Mouse (Mus musculus) mesoderm, embryonic 11.5 days (tissue): ENCODE results near the gene Tmem219.

Source experiments
- DNase-seq: peaks from one replicate; pipeline ENCODE4 v3.0.0-alpha.2; 2012; ENCODE audit warnings: low read depth, low spot score

The Tmem219 gene

DNA sequence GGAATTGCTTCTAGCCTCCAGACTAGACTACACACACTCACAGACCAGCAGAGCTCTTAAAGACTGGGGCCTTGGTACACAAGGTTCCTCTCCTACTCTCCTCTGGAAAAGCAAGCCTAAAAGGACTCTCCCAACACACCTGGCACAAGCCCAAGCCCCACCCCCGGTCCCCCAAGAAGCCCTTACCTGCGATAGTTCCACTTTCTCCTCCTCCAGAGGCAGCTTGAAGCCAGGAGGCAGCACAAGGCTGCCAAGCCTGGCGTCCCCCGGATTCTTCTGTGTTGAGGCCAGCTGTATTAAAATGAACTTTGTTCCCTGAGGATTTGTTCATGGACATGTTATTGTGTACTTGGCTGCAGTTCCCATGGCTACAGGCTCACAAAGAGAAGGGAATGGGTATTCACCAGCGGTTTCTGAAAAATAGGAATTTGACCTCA is at the start of gene Tmem219:
Gene Tmem219 (minus strand): TSS at position 294 of the 437 bp plus-strand sequence.
- DNase-seq, result peak; percentile 65

DNA sequence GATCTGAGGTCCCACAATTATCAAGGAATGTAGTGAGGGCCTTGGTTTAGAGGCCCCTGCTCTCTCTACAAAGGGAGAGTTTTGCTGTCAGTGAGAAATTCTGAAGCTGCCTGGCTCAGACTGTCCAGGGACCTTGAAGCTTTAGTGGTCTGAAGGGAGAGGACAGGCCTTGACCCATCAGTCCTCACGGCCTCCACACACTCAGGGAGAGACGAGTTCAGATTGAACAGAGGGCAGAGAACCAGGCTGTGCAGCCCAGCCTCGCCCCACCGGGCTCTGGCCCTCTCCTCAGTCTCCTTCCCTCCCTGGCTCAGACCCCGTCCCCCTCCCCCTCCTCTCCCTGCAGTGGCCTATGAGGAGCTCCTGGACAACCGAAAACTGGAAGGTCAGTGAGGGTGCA is 44.6 kb upstream of the Tmem219 start:
- DNase-seq, result no peak

DNA sequence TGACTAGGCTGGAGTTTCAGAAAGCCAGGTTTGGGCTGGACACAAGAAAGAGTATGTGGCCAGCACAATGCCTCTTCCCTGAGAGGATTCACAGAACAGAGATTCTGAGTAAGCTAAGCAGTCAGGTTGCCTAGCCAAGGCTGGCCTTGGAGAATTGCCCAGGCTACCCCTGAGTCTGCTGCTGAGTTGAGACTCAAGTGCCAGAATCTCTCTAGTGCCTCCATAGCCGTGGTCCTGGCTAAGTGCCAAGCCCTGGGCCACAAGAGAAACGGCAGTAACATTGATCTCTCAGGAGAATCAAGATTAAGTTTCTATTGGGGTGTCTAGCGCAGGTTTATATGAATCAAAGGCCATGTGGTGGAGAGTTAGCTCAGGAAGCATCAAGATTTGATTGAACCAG is 42.9 kb upstream of the Tmem219 start:
- DNase-seq, result no peak

DNA sequence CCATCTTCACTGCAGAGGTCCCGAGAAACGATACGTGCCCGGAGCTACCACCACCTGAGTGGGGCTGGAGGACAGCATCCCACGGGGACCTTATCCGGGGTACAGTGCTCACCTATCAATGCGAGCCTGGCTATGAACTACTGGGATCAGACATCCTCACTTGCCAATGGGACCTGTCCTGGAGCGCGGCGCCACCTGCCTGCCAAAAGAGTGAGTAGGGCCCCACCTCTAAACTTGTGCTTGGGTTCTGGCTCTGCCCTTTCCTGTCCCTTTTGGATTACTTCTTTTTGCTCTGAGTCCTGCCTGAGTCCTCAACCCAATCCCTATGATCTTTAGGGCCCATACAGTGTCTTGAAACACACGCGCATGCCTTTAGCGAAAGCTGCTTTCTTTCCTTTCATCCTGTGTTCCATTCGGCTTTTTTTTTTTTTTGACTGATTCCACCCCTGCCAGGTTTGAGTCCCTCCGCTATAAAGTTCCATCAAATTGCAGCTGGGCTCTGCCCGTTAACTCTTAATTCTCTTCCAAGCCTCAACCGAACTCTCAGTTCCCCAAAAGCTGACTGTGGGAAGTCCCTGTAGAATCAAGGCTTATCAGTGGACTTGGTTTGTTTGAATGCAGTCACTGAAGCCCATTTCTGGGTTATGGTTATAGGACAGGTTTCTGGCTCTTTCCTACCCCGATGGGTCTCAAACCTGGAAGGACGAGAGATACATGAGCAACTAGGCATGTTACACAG is 41.0 kb upstream of the Tmem219 start:
- no peak for DNase-seq

DNA sequence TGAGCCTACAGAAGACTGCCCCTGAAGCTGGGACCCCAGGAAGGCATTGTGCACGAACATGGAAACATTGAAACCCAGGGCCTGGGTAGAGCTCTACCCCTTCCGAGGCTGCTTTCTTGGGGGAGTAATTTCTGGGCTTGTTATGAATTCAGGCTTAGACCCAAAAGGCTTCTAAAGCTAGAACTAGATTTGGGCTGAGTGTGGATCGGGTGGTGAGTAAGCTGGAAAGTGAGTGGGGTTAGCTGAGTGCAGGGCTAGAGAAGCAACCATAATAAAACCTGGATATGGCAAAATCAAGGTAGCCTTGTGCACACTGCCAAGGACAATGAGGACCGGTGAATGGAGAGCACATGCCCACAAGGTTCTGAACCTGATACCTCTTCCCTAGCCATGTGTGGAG is 39.2 kb upstream of the Tmem219 start:
- DNase-seq, result no peak

DNA sequence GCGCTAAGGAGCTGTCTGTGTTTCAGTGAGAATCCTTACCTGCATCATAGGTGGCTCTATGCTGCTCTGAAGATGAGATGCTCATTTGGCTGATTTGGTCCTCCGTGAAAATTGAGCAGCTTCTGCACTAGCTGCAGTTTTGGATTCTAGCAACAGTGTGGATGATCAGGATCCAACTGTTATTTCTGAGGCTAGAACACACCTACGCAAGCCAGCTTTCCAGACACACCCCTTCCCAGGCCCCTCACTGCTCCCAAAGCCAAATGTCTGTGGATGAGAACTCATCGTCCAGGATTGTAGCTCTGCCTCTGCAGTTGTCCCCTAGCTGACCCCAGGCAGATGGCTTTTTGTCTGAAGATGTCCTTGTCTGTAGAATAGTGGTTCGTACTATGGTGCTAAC is 38.4 kb upstream of the Tmem219 start:
- no peak for DNase-seq

DNA sequence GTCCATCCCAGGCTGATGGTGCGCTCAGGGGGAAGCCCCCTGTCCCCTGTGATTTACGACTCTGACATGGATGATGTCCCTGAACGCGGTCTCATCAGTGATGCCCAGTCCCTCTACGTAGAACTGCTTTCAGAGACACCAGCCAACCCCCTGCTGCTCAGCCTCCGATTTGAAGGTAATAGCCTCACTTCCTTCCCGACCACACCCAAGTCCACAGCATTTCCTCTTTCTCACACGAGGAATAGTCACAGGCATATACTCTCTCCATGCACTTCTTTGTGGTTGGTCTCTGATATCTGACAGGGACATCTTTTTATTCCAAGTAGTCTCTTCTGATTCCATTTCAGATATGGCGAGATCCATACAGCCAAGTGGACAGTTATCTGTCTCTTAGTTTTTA is 37.1 kb upstream of the Tmem219 start:
- no peak for DNase-seq

DNA sequence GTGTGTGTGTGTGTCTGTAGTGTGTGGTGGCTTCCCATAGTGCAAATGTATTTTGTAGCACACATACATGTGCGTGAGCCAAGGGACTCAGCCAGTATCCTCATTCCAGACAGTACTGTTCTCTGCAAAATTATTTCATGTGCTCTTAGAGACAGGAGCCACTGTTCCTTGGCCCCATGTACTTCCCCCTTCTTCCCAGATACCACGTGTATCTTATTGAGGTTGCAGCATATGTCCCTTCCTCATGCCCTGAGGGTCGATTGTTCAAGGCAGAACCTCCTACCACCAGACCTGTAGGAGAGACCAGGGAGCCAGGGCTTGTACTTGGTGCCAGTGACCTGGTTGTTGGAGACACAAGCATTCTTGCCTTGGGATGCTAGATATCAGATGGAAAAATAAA is 32.4 kb upstream of the Tmem219 start:
- DNase-seq, result no peak

DNA sequence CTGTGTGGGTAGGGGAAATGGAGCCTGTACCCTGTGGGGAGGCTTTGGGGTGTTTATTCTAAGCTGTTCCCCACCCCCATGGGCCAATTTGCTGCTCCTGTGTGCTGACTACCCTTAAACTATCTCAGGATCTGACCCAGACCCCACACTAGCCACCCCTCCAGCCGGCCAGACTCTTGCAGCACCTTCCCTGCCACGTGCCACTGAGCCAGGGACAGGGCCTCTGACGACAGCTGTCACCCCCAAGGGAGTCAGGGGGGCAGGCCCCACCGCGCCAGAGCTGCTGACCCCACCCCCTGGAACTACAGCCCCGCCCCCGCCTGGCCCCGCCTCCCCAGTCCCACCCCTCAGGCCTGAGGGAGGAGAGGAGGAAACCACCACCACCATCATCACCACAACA is 29.9 kb upstream of the Tmem219 start:
- DNase-seq, result no peak

DNA sequence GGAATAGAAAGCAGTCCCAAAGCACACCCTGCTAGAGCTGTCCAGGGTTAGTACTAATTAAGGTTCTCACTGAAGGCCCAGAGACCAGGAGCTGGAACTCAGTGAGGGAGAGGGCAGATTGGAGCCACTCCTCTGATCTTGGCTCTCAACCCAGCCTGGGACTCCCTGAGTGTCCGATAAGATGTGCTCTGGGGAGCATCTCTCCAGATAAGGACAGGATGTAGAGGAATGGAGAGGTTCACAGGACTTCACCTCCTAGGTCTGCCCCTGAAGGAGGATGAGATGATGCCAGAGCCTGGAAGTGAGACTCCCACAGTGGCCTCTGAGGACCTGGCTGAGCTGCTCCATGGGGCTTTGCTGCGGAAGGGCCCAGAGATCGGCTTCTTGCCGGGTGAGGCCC is 29.0 kb upstream of the Tmem219 start:
- no peak for DNase-seq

DNA sequence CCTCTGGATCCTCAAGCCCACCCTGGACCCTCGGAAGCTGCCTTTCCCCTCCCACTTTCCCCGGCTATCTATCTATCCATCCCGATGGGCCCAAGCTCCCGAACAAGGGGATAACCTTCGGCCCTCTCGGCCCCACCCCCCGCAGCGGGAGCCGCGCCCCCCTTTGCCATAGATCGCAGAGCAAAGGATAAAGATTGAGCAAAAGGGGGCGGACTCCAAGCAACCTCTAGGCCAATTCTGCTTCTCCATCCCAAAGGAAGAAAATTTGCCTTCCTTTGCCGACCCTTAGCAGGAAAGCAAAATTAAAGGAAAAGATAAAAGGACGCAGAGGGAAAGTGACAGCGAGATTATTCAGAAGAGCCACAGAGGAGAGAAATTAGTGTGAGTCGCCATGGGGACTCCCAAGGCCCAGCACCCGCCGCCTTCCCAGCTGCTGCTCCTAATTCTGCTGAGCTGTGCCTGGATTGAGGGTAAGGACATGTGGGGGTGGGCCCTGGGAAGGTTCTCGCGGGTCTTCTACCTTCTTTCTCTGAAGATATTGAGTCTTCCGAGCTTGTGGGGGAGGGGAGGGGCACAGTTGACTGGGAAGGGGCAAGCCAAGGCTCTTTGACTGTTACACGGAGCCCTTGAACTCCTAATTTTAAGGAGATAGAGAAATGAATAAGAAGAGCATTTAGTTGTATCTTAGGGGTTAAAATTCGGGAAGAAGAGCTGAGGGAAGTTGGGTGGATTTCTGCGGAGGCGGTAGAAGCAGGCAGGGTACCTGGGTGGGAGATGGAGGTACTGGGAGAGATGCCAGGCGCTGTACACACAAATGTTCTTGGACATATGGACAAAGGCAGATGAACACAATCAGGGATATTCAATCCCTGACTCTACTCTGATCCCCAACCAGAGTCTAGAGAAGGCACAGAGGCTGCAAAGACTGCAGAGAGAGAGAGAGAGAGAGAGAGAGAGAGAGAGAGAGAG is 28.2 kb upstream of the Tmem219 start:
- DNase-seq, result no peak

DNA sequence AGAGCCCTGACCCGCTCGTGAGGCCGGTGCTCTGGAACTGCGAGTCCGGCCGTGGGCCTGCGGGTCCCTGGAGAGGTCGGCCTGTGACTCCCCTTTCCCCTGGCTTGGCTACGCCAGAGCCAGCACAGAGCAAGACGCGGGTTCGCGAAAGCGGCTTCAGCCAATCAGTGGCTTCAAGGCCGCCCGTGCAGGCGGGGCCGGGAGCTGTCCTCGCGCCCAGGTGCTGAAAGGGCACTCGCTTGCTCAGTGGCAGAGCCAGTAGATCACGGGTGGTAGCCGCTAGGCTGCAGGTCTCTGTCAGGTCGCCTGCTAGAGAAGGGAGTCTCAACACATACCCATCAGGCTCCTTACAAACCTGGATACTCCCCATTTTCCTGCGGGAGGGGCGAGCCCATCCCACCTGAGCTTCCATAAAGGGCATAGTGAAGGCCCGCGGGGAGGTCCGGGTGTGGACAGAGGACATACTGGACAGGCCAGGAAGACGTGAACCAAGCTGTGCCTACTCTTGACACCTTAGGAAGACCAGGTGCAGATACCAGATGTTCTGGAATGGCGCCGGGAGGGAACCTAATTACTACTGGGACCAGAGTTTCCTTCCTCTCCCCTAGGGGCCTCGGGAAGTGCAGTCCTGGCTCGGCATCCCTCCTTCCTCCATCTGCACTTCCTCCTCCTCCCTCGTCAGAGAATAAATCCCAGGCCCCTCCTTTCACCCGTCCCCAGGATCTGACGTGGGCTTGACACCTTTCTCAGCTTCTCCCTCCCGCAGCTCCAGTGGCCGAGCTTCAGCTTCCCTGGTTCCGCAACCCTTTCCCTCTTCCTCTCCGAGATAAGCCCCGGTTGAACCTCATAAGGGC is 27.3 kb upstream of the Tmem219 start, which contains the start of gene Sez6l2:
Gene Sez6l2 (plus strand): TSS at position 771 of the 854 bp plus-strand sequence.
- DNase-seq, result peak; percentile 93

DNA sequence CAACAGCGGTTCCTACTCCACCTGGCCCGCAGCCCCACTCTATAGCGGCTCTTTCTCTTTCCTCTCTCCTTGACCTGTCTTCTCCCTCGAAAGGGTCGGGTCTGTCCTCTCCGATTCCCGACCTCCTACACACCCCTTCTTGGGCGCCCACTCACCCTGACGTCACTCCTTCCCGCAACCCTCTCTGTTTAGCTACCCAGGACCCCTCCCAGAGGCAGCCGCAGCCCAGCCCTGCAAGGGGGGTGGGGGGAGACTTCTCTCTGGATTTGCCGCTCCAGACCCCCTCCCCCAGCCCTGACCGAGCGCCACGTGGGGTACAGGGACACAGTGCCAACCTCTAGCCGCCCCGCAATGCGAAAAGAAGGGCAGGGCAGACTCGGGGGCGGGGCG is 26.7 kb upstream of the Tmem219 start, which contains the start of gene Asphd1:
Gene Asphd1 (minus strand): TSS at position 180 of the 390 bp plus-strand sequence.
- DNase-seq, result peak; percentile 10

DNA sequence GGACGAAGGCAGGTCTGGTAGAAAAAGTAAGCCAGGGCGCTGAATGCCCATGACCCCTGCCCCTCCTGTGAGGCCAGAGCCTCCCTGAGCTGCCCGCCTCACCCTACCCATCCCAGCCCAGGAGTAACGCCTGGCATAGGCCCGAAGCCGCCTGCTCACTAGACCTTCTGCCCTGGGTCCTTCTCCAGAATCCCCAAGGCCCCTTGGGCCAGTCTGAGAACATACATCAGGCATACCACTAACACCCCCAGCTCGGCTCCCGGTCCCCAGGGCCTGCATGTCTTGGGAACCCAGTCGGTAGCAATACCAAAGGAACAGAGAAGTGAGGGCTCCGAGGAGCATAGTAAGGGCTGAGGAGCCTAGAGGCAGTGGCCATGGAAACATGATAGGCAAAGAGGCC is 25.9 kb upstream of the Tmem219 start:
- DNase-seq, result no peak

DNA sequence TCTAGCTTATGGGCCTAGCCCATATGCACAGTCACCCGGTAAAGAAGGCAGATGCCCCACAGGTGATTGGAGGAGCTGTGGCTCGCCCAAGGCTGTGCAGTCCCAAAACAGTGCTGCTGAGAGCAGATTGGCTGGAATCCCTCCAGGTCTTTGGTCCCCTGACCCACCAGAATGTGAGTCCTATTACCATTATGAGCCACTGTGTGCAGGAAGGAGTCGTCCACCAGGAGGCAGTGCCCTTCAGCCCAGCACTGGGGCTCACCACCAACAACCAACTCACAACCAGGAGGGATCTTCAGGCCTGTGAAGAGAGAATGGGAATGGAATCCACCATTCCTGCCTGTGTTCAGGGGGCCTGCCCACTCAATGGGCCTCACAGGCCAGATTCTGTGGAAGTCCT is 23.8 kb upstream of the Tmem219 start:
- peak; percentile 30 for DNase-seq

DNA sequence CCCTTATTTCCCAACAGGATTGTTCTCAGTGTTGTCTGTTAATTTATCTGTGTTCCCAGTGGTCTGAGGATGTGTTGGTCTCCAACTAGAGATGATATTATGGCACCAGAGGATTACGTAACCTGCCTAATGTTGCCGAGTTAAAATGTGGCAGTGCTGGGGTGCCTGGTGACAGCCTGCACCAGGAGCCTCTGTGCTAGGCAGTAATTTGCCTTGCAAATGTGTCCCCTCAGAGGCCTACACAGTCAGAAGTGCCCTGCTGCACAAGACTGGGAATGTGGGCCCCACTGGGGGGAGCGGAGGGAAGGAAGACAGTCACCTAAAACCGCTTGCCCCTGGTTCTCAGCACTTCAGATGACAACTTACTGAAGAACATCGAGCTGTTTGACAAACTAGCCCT is 19.1 kb upstream of the Tmem219 start:
- no peak for DNase-seq

DNA sequence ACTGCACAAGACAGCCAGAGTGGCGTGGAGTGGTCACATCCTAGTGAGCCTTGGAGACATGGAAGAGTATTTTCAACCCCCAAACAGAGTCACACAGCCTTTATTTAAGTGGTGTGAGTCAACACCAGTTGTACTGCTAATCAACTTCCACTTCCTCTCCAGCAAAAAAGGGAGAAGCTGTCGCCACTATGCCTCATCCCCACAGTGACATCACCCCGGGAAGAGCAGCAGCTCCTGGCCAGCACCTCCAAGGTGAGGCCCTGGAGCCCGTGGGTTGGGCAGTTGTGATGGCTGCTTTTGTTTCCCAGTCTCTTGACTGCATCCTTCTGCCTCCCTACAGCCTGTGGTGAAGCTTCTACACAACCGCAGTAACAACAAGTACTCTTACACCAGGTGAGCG is 18.5 kb upstream of the Tmem219 start:
- no peak for DNase-seq

DNA sequence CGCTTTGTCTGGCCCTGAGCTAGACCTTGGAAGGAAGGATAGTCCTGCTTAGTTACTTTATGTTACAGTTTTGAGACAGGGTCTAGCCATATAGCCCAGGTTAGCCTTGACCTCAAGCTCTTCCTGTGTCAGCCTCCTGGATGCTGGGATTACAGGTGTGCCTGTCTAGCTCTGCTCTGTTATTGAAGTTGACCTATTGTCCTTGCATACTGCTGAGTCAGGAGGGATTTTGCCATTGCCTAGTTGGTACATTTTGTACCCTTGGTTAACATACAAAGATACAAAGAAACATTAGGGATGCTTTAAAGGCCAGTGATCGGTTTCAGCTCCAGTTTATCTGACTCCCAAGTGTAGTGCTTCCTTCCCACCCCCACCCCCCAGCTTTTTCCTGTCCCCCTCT is 9.9 kb upstream of the Tmem219 start:
- DNase-seq, result no peak

DNA sequence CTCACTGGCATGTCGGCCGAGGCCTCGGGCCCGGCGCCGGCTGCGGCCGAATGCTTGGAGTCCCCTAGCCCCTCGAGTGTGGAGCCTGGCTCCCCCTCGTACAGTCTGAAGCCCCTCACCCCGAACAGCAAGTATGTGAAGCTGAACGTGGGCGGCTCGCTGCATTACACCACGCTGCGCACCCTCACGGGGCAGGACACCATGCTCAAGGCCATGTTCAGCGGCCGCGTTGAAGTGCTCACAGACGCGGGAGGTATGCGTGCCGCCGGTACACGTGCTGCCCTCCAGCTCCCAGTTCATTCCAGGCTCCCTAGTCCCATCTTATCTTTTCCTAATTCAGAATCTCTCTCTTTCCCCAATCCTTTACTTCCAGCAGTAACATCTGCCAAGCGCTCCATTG is 6.3 kb upstream of the Tmem219 start:
- no peak for DNase-seq

DNA sequence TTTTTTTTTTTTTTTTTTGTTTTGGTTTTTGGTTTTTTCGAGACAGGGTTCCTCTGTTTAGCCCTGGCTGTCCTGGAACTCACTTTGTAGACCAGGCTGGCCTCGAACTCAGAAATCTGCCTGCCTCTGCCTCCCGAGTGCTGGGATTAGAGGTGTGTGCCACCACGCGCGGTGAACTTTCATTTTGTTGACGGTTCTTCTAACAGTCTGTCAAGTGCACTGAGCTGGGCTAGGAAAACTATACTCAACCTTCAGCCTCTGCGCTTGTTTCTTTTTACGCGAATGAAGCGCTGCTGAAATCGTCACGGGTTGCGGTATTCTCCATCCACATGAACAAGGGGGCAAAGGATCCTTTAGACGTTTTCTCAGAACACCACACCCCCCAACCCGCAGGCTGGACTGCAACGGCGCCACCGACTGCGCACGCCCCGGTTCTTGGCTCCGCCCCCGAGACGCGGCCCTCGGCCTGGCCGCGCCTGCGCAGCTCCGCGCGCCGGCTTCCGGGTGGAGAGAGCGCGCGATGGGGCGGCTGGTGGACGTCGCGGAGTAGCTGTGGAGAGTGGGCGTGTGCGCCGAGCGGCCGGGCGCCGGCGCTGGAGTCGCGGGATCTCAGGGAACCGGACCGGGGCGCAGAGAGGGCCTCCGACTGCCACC is 5.8 kb upstream of the Tmem219 start, which contains the start of gene Kctd13:
Gene Kctd13 (plus strand): TSS at position 496 of the 654 bp plus-strand sequence.
- DNase-seq, result peak; percentile 94

DNA sequence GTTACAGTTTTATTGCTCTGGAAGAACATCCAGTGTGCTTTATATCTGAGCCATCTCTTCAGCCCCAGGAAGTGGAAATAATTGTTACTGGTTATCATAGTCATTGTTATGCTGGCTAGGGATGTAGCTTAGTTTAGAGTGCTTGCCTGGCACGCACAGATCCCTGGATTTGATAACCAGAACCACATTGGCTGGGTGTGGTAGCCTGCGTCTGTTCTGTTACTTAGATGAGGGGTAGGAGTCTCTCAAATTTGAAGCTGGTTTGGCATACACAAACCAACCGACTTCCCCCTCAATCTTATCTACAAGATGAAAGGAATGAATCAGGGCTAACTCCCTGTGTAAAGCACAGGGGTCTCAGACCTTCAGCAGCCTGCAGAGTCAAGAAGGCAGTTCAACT is 3.6 kb upstream of the Tmem219 start:
- no peak for DNase-seq
